Mouse (Mus musculus): ENCODE measurements around the gene Plekha6. TPM values are rescaled to one million over a fixed set of nuclear protein-coding genes. Genes with fewer than 3 reads are reported as not detected.

The Plekha6 gene
- polyA plus RNA-seq, 1 experiment from 2014 or later: 10.6 TPM

DNA sequence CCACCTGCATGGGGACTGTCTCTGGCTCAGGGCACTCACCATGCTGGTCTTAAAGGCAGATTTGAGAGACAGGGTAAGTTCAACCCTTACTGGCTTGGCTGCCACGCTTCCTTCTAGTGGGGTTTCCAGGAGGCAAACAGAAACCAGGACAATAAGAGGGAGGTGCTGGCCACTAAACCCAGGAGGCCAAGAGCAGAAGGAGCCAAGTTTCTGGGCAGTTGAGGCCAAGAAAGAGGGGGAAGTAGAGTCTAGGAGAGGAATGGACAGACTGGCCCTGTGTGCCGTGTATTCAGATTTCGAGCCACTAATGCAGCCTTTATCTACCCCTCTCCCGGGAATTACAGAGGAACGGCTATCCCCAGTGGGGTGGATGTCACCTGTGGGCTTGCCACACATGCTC is 83.2 kb downstream of the Plekha6 start:
- Histone ChIP-seq H3K27me3 (replicated peaks) (no peaks in the 10 kb centered on the region), H3K4me3 (peak overlapping the region; percentile 38; the same call in 1 of the 2 replicates), H3K36me3 (no peaks in the 10 kb centered on the region), H3K9ac (peak overlapping the region; percentile 78; the same call in 1 of the 2 replicates), H3K27ac (replicated peaks) (peak overlapping the region; percentile 85), H3K4me1 (peaks cover 76% of the 10 kb centered on the region), H3K9me3 (no peaks in the 10 kb centered on the region), H3K4me2 (peak overlapping the region; percentile 60)
- WGBS: 54% methylated on average over 5 of the region's 5 CpGs
- ATAC-seq (ENCODE audit: extremely low read depth, insufficient number of reproducible peaks, low FRiP score, low TSS enrichment): no peak

- Histone ChIP-seq H3K4me3 (no peak overlapping the region), H3K27me3 (replicated peaks) (no peaks in the 10 kb centered on the region), H3K9ac (peak overlapping the region; percentile 33; the same call in 1 of the 2 replicates), H3K36me3 (no peaks in the 10 kb centered on the region), H3K27ac (replicated peaks) (peak overlapping the region; percentile 75), H3K4me1 (peaks cover 83% of the 10 kb centered on the region), H3K4me2 (no peak overlapping the region), H3K9me3 (no peaks in the 10 kb centered on the region)
- ATAC-seq (ENCODE audit: extremely low read depth, insufficient number of reproducible peaks, low FRiP score, low TSS enrichment): no peak
- WGBS: 85% methylated on average over 6 of the region's 6 CpGs
Observed at GRCm38 (mm10) chr1:133250761-133251160, 86.8 kb downstream of the Plekha6 start.

GRCm38 (mm10) chr1:133251625-133252034 is 87.6 kb downstream of the Plekha6 start:
- no peak overlapping the region for H3K4me2 ChIP-seq
- no peaks in the 10 kb centered on the region for H3K27me3 ChIP-seq (replicated peaks)
- peak overlapping the region; percentile 75 for H3K27ac ChIP-seq (replicated peaks)
- no peak overlapping the region for H3K4me3 ChIP-seq
- H3K9me3 ChIP-seq: no peaks in the 10 kb centered on the region
- no peaks in the 10 kb centered on the region for H3K36me3 ChIP-seq
- 17% methylated on average over 5 of the region's 5 CpGs for WGBS
- no peak for ATAC-seq (ENCODE audit: extremely low read depth, insufficient number of reproducible peaks, low FRiP score, low TSS enrichment)
- peaks cover 83% of the 10 kb centered on the region for H3K4me1 ChIP-seq
- peak overlapping the region; percentile 33 for H3K9ac ChIP-seq

GRCm38 (mm10) chr1:133252251-133252650 is 88.2 kb downstream of the Plekha6 start:
- WGBS: 56% methylated on average over 3 of the region's 3 CpGs
- H3K4me1 ChIP-seq: peaks cover 81% of the 10 kb centered on the region
- no peaks in the 10 kb centered on the region for H3K36me3 ChIP-seq
- no peak overlapping the region for H3K4me3 ChIP-seq
- H3K27ac ChIP-seq (replicated peaks): peak overlapping the region; percentile 75
- ATAC-seq (ENCODE audit: extremely low read depth, insufficient number of reproducible peaks, low FRiP score, low TSS enrichment): no peak
- no peaks in the 10 kb centered on the region for H3K9me3 ChIP-seq
- no peaks in the 10 kb centered on the region for H3K27me3 ChIP-seq (replicated peaks)
- H3K4me2 ChIP-seq: no peak overlapping the region
- H3K9ac ChIP-seq: peak overlapping the region; percentile 33; the same call in 1 of the 2 replicates

- 33% methylated on average over 10 of the region's 10 CpGs for WGBS
- Histone ChIP-seq H3K36me3 (no peaks in the 10 kb centered on the region), H3K27me3 (replicated peaks) (no peaks in the 10 kb centered on the region), H3K4me3 (no peak overlapping the region), H3K4me2 (no peak overlapping the region; the same call in none of the 2 replicates), H3K9me3 (no peaks in the 10 kb centered on the region), H3K4me1 (peaks cover 78% of the 10 kb centered on the region), H3K27ac (replicated peaks) (peak overlapping the region; percentile 75), H3K9ac (peak overlapping the region; percentile 65)
- no peak for ATAC-seq (ENCODE audit: extremely low read depth, insufficient number of reproducible peaks, low FRiP score, low TSS enrichment)
Observed at GRCm38 (mm10) chr1:133252801-133253531, 89.0 kb downstream of the Plekha6 start.

- Histone ChIP-seq H3K4me1 (peaks cover 77% of the 10 kb centered on the region), H3K36me3 (no peaks in the 10 kb centered on the region), H3K4me2 (no peak overlapping the region; the same call in none of the 2 replicates), H3K9ac (peak overlapping the region; percentile 65), H3K27ac (replicated peaks) (peak overlapping the region; percentile 75), H3K9me3 (no peaks in the 10 kb centered on the region), H3K4me3 (no peak overlapping the region), H3K27me3 (replicated peaks) (no peaks in the 10 kb centered on the region)
- ATAC-seq (ENCODE audit: extremely low read depth, insufficient number of reproducible peaks, low FRiP score, low TSS enrichment): no peak
- 50% methylated on average over 1 of the region's 1 CpGs for WGBS
Observed at GRCm38 (mm10) chr1:133253532-133253866, 89.5 kb downstream of the Plekha6 start.

GRCm38 (mm10) chr1:133254226-133254625 is 90.2 kb downstream of the Plekha6 start:
- H3K9ac ChIP-seq: peak overlapping the region; percentile 65; the same call in 1 of the 2 replicates
- H3K4me3 ChIP-seq: no peak overlapping the region
- ATAC-seq (ENCODE audit: extremely low read depth, insufficient number of reproducible peaks, low FRiP score, low TSS enrichment): no peak
- peaks cover 75% of the 10 kb centered on the region for H3K4me1 ChIP-seq
- 69% methylated on average over 6 of the region's 6 CpGs for WGBS
- peak overlapping the region; percentile 75 for H3K27ac ChIP-seq (replicated peaks)
- H3K27me3 ChIP-seq (replicated peaks): no peaks in the 10 kb centered on the region
- H3K9me3 ChIP-seq: no peaks in the 10 kb centered on the region
- H3K4me2 ChIP-seq: no peak overlapping the region
- peaks cover 5% of the 10 kb centered on the region; the same call in 1 of the 2 replicates for H3K36me3 ChIP-seq

GRCm38 (mm10) chr1:133254856-133255764 is 91.1 kb downstream of the Plekha6 start:
- ATAC-seq (ENCODE audit: extremely low read depth, insufficient number of reproducible peaks, low FRiP score, low TSS enrichment): no peak
- H3K4me1 ChIP-seq: peaks cover 75% of the 10 kb centered on the region

DNA sequence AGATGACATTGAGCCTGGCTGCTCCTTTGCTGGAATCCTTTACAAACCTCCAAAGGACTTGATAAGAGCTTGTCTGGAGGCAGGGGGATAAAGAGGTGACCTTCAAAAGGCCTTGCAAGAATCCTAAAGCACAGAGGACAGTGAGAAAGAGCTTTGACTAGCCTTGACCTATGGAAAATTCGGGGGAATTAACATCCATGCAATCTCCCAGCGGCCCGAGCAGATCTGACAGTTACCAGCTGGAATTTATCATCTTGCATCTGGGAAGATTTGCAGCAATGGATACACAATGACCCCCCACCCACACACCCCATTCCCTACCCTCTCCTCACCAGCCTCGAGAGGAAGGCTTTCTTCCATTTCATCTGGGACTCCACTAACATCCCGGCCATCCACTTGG is 91.8 kb downstream of the Plekha6 start:
- Histone ChIP-seq H3K4me3 (no peak overlapping the region), H3K9ac (peak overlapping the region; percentile 48; the same call in 1 of the 2 replicates)

More at GRCm38 (mm10) chr1:133254856-133255764, 91.1 kb downstream of the Plekha6 start:
- Histone ChIP-seq H3K4me2 (peak overlapping the region; percentile 24; the same call in 1 of the 2 replicates), H3K27me3 (replicated peaks) (no peaks in the 10 kb centered on the region), H3K4me3 (no peak overlapping the region), H3K9me3 (no peaks in the 10 kb centered on the region), H3K36me3 (peaks cover 13% of the 10 kb centered on the region), H3K27ac (replicated peaks) (peak overlapping the region; percentile 75), H3K9ac (peak overlapping the region; percentile 55)
- 38% methylated on average over 9 of the region's 9 CpGs for WGBS

GRCm38 (mm10) chr1:133256347-133256746 is 92.3 kb downstream of the Plekha6 start:
- peak overlapping the region; percentile 24; the same call in 1 of the 2 replicates for H3K4me2 ChIP-seq
- H3K27ac ChIP-seq (replicated peaks): peak overlapping the region; percentile 66
- no peak overlapping the region for H3K4me3 ChIP-seq
- H3K9me3 ChIP-seq: no peaks in the 10 kb centered on the region
- H3K9ac ChIP-seq: peak overlapping the region; percentile 48; the same call in 1 of the 2 replicates
- no peak for ATAC-seq (ENCODE audit: extremely low read depth, insufficient number of reproducible peaks, low FRiP score, low TSS enrichment)
- peaks cover 65% of the 10 kb centered on the region for H3K4me1 ChIP-seq
- H3K36me3 ChIP-seq: peaks cover 24% of the 10 kb centered on the region
- no peaks in the 10 kb centered on the region for H3K27me3 ChIP-seq (replicated peaks)
- 69% methylated on average over 8 of the region's 8 CpGs for WGBS

More for the DNA sequence above, 91.8 kb downstream of the Plekha6 start:
- WGBS: 28% methylated on average over 5 of the region's 5 CpGs
- peaks cover 20% of the 10 kb centered on the region for H3K36me3 ChIP-seq
- no peaks in the 10 kb centered on the region for H3K9me3 ChIP-seq
- no peak for ATAC-seq (ENCODE audit: extremely low read depth, insufficient number of reproducible peaks, low FRiP score, low TSS enrichment)
- H3K27me3 ChIP-seq (replicated peaks): no peaks in the 10 kb centered on the region
- peak overlapping the region; percentile 66 for H3K27ac ChIP-seq (replicated peaks)
- peaks cover 71% of the 10 kb centered on the region for H3K4me1 ChIP-seq
- H3K4me2 ChIP-seq: peak overlapping the region; percentile 24; the same call in 1 of the 2 replicates

- H3K9ac ChIP-seq: no peak overlapping the region
- no peak overlapping the region for H3K27ac ChIP-seq (replicated peaks)
- no peaks in the 10 kb centered on the region for H3K9me3 ChIP-seq
- WGBS: 79% methylated on average over 6 of the region's 6 CpGs
- no peak overlapping the region for H3K4me3 ChIP-seq
- ATAC-seq (ENCODE audit: extremely low read depth, insufficient number of reproducible peaks, low FRiP score, low TSS enrichment): no peak
- H3K4me2 ChIP-seq: no peak overlapping the region
- no peaks in the 10 kb centered on the region for H3K27me3 ChIP-seq (replicated peaks)
- peaks cover 47% of the 10 kb centered on the region for H3K36me3 ChIP-seq
- peaks cover 42% of the 10 kb centered on the region for H3K4me1 ChIP-seq
Observed at GRCm38 (mm10) chr1:133258694-133259093, 94.7 kb downstream of the Plekha6 start.

All from heart, embryonic 13.5 days (tissue).